Mouse (Mus musculus) naive thymus-derived CD4-positive, alpha-beta T cell, adult 2 months (primary cell): ENCODE data around the gene Resp18.

Source experiments
- DNase-seq: peaks from one replicate; pipeline ENCODE4 v3.0.0-alpha.2; 2011; ENCODE audit warnings: low read depth

Gene Resp18

DNA sequence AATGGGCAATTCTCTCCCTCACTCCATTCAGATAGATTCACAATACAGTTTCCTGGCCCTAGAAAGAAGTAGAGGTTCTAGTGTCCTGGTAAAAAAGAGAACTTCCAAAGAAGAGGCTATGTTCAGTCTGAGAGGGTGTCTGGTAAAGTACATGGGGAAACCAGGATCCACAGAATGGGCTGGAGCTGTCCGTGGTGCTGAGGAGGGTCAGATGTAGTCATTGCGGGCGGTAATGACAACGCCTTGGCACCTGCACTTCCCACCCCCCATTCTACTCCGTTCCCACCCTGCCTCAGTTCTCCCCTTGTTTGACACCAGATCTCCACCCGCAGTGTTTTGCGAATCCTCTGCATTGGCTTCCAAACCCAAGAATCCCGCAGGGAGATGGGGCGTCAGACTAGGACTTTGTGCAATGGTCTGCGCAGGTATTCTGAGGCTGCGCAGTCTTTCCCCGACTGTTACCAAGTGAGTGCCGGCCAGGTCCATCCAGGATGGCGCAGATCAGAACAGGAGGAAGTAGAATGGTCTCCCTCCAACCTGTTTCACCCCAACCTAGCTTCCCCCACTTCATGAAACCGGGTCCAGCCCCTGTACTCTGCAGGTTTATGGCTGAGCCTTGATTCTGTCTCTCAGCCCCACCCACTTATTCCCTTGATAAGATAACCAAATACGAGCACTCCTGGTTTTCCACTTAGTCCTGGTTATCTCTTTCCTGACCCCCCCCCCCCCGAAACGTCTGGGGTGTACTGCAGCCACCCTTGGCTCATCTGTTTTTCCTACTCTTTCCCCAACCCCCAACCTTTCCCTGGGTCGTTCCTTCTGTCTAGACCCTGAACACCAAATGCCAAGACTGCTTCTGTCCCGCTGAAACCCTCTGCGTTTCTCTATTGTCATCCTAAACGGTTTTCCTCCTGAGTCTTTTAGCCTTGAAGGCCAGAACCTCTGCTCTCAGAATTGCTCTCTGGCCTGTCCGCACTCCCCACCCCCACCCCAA lies 723 bp downstream of the Resp18 start:
- DNase-seq: peak; percentile 8

DNA sequence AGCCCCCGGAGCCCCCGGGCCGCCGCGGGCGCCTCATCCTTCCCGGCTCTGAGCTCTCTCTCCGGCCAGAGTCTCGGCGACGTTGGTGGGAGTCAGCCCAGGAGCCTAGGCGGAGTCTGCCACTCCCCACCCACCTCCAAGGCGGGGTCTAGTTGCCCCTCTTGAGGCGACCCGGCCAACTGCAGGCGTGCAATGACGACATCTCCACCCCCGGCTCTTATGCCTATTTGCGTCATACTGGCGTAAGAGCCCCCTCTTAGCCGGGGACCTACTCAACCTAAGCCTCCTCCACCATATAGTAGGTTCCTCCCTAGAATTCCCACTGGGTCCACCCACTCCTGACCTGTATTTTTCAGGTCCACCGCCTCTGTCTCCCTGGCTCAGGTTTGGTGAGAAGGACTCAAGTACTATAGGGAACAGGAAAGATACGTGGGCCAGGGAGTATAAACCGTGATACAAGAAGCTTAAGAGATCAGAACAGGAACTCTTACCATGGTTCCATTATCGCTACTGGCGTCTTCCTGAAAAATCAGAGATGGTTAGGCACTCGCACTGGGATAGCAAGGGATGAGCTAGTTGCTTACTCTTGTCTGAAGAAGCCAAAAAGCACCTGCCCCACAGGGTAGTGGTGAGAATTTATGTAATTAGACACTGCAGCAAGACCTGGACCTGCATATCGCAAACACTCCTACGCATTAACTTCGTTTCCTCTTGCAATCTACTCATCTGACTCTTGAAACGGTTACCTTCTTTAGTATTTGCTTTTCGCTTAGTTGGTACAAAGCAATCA lies 13.9 kb downstream of the Resp18 start, which contains the start of gene Ptprn:
Ptprn (minus strand) TSS at position 412 of the 790 bp plus-strand sequence.
- DNase-seq: no peak

DNA sequence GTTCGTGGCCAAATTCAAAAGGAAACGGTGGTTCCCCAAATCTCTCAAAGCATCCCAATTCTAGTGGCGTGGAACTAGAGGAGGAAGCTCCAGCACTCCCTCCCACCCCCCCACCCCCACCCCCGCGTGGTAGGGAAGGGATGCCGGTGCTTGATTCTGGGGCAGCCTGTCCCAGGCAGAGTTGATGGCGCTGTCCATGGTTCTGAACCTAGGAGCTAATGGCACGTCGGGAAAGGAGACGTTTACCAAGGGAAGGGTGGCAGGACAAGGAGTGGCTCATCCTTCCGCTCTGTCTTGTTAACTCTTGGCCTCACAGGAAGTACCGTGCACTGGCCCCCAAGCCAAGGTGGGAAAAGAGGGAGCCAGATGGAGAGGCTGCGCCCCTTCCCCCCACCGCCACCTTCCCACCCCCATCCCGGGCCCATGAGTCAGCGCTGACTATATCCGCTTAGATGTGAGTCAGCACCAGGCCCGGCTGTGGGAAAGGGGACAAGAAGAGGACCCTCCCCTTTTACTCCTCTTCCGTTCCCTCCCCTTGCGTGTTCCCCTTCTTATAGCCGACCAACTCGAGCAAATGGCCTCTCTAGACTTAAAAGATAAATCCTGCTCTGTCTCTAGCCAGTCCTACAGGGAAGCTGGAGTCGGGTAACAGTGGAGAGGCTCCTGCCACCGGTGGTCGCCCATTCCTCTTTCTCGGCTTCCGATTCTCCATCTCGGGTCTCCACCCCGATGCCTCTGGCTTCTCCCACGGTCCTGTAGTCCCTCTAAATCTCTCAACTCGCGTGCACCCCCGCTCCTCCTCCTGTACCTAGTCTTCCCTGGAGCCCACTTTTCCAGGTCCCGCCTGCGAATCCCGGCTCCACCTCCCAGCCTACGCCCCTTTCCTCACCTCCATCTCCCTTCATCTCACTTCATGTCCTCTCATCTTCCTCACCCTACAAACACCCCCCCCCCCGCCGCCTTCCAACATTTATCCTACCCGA lies 15.0 kb downstream of the Resp18 start:
- DNase-seq: peak; percentile 61

DNA sequence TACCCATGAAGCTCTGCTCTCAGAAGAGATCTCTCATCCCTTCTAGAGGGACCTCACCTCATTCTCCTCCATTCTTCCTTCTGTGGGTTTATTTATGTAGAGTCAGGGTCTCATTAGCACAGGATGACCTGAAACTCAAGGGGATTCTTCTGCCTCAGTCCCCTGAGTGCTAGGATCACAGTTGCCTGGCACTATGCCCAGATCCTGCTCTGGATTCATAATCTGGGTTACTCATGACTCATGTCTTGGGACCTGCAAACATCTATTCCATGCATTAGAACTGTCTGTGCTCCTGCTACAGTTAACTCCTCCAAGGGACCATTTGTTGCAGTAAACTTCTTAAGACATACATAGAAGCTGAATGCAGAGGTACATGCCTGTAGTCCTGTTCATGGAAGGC lies 16.9 kb downstream of the Resp18 start:
- no peak for DNase-seq

DNA sequence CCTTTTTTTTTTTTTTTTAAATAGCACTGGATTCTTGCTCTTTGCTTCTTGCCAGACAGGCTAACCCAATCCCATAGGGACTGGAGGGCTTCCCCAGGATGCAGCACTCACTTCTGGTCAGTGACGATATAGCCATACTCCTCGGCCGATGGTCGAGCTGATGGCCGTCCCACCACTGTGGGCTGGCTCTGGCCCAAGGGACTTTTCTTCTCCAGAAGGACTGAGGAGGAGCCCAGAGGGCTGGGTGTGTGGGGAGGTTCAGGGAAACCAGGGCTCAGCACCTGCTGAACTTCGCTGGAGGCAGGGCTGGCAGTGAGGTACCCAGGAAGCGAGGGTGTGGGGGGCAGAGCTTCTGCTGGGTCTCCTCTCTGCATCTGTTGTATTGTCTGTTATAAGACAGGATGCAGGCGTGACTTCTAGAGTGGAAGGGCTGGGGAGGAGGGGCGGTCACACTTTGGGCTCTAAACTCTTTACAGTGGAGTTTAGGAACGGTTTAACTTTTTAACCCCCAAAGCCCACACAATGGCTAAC lies 22.6 kb downstream of the Resp18 start:
- DNase-seq: peak; percentile 10

DNA sequence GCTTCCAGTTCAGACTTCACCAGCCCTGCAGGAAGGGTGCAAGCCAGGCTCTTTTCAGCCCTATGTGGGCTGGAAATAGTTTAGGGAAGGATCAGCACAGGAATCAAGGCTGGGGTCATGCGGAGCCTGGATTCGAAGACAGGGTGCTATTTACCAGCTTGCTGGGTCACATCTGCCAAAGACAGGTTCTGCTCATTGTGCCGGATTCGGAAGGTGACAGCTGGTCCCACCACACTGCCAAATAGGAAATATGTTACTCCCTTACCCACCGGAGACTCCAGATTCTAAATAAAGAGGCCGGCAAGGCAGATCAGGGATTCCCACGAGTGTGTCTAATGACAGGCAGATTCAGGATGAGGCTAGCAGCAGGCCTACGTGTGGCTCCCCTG lies 23.6 kb downstream of the Resp18 start:
- DNase-seq: no peak

DNA sequence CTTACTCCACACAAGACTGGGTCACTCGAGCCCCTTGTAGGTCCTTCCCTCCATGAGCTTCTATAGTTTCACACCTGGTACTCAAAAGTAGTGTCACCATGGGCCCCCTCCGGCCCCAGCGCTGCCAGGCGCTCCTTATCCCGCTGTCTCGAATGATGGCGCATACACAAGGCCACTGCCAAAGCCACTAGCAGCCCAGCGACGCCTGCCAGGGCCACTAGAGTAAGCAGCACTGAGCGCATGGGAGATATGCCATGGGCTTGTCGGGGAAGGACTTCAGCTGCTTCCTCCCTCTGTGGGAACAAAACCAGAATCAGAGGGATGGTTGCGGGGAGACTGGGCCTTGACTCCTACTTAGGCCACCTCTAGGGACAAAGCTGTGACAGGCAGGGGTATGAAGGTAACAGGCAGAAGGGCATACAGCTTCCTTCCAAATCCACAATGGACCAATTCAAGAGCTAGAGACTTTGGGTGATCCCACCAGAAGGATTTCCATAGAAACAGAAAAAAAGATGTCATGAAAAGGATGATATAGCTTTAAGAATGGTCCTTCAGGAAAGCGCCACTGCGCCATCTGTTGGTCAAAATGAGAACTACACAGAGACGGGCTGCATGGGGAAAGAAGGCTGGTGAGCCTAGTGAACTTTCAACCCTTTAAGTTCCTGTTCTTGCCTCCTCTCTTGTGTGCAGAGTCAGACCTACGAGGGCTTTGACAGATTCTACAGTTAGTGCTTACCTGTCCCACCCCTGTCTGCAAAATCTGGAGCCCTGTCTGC lies 24.2 kb downstream of the Resp18 start:
- DNase-seq: peak; percentile 92

DNA sequence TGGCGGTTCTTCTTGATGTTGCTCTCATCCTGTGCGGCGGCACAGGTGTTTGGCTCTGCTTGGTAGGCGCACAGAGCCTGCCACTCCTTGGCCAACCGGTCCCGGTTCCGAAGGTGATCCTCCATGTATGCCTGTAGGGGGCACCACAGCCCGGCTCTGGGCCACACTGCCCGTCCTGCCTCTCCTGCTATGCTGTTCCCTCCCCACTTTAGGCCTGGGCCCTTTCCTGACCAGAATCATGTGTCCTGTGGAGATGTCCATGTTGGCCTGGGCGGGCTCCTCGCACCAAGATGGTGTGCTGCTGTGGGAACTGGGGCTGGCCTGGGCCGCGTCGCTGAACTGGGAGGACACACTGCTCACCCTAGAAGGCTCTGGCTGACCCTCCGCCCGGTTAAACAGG lies 25.2 kb downstream of the Resp18 start:
- peak; percentile 30 for DNase-seq

DNA sequence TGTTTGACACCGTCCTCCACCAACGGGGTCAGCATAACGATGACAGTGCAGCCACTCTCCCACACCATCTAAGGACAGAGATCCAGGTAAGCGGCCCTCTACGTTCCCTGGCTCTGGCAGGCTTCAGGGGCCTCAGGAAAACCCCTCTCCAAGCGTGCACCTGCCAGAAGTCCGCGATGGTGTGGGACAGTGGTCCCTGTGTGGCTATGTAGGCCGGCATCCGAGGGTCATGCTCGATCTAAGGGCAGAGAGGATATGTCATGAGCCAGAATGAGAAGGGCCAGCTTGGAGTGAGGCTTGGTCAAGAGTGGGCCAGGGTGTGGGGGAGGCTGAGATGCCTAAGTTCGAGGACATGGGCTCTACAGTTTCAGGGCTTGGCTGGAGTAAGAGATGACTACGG lies 25.9 kb downstream of the Resp18 start:
- DNase-seq: peak; percentile 17

DNA sequence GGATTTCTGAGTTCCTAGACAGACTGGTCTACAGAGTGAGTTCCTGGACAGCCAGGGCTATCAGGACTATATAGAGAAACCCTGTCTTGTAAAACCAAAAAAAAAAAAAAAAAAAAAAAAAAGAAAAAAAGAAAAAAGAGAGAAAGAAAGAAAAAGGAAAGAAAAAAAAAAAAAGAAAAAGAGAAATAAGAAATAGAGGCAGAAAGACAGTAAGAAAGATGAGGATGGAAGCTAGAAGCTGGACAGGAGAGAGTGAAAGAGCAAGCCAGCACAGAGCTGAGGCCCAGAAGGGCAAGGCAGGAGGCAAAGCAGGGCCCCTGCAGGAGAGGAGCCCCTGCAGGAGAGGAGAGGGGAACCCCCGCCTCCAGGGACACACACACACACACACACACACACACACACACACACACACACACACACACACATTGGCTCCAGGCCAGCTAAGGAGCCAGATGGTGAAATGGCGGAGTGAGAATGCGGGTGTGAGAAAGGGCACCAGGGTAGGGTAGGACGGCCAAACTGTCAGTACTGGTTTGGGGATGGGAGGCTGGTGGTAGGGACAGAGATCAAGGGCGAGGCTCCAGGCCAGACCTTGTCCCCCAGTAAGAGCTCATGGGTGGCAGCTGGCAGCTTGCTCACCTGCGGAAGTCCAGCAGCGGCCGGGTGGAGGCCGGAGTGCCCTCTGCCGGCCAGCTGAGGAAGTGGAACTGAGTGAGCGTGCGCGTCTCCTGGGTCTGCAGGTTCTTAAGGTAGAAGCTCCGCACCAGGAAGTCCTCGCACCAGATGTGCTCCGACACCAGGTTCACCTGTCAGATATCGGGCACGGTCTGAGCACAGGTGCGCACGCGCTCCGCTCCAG lies 26.9 kb downstream of the Resp18 start:
- peak; percentile 94 for DNase-seq

DNA sequence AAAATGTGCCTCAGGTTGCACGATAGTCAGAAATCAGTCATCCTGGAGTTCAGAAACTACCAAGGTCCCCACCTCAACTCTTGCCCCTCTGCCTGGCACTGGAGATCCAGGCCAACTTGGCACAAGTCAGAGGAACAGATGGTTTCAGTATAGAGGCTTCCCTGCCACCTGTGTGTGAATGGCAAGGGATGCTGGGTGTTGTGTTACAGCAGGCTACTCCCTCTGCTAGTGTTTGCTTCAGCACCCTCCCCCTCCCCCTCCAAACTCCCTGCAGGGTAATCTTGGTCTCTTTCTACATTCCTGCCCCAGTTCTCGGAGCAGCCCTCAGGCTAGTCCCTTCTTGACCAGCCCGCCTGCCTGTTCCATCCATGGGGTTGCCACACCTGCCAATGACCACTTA lies 27.7 kb downstream of the Resp18 start:
- DNase-seq: no peak

DNA sequence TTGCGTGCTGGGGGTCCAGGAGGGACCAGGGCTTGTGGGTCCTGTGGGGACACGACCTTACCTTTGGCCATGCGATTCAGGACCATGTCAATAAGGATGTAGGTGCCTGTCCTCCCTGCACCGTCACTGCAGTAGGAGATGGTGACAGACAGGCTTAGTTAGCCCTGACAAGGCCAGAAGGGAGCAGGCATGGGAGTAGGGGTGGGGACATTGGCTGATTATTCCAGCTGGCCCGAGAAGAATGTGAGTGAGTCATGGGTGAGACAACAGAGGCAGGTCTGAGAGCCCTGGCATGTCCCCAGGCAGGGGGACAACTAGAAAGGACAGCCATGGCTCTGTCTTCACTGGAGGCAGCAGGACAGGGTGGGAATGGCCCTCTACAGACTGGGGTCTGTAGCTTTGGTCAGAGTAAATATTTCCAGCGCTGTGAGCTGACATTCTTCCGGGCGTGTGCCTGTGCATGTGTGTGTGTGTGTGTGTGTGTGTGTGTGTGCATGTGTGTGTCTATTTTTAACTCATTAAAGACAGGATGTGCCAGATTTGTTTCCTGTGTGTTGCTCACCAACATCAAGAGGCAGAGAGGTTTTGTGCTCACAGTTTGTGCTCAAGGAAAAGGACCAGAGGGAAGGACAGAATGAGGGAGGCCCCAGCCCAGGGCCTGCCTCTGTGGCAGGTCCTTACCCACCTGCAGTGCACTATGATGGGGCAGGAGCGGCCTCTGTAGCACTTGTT lies 30.0 kb downstream of the Resp18 start:
- peak; percentile 75 for DNase-seq

DNA sequence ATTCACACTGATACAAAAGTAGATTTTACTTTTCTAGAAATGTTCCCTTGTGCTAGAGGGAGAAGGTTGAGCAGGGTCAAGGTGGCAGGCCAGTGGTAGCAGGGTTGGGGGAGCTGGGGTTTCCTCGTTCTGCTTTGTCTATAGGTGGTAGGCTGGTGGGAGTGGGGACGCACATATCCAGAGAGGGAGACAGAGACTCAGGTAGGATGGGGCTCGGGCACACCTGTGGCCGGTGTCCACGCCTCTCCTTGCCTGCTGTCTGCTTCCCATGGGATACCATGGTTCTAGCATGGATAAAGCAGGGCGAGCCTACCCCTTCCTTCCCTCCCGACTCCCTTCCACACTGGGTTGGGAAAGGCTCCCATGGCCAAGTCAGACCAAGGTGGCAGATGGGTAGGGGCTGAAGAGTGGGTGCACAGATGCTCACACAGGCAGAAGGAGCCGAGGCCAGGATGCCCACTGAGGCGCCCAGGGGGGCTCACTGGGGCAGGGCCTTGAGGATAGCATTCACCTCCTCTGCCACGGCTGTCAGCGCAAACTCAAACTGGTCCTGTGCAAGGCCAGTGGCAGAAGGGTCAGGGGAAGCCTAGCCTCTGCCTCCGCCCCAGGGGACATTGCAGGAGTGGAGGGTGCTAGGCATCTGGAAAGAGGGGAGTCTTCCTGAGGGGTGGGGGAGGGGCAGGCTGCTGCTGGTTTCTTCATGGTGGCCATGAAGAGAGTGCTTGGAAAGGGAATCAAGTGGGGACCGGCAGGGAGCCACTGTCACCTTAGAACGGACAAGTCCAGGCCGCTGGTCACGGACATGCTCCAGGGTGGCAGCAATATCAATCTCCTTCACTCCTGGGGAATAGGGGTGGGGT lies 30.9 kb downstream of the Resp18 start:
- peak; percentile 7 for DNase-seq

DNA sequence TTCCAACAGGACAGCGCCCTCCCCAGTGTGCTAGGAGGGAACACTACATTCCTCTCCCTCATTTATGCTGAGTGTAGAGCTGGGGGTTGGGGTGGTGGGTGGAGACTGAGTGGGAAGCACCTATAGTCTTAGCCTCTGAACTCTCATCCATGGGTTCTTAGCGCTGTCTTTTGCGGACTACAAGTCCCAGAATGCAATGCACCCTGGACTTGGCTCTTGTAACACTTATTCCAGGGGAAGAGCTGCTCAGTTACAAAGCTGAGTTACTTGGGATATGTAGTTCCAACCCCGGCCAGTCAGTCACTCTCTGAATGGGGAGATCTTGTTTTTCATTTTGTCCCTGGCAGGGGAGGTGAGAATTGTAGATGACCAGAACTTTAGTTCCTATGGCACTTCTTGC lies 33.4 kb downstream of the Resp18 start:
- DNase-seq: peak; percentile 58

DNA sequence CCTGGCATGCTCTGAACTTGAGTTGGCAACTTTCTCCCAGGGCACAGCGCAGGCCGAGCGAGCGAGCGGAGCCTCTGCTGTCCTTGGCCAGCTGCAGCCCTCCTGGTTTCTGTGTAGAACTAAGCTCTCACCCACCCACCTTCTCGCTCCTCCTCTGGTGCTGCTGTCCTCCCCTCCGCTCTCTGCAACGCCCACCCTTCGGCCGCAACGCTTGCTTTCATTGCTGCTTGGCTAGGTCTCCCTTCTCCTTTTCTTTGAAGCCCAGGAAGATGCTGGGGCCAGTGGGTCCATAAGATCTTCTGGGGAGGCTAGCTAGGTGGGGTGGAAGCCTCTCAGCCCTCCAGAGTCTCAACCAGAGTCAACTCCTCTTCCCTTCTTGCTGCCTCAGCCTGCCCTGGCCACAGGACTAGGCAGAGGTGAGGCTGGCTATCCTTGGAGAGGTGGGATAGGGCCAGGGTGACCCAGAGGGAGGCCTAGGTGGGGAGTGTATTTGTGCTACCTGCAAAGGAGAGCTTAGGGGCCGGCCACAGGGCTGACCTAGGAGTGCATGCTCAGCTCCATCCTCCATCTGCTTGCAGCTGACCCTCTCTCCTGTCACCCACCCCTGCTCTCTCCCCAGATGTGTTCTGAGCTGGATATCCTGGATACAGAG lies 33.9 kb downstream of the Resp18 start:
- DNase-seq: no peak

DNA sequence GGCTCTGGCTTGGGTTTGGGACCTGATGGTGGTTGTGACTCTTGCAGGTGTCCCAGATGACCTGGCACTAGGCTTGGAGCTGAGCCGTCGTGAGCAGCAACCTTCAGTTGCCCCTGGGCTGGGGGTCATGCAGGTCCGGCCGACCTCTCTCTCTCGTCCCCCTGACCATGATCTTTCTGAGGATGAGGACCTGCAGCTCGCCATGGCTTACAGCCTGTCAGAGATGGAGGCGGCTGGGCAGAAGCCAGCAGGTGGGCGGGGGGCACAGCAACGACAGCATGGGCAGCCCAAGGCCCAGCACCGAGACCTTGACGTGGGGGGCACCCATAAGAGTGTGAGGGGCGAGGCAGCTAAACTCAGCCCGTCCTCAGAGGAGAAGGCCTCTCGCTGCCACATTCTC lies 34.8 kb downstream of the Resp18 start:
- DNase-seq: no peak

DNA sequence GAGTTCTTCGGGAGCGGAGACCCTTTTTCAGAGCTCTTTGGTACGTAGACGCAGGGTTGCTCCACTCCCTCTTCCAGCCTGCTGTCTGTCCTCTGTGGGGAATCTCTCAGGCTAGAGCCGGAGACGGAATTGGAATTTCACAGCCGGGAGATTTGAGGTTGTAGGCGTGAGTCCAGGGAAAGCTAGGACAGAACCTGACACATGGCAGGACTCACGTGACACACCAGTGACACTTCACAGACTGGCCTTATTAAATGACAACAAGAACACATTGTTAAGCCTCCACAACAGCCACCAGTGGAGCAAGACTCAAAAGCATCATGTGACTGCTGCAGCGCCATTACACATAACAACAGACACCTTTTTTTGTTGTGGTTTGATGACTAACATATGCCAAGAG lies 38.6 kb downstream of the Resp18 start:
- DNase-seq: peak; percentile 7
